Mouse (Mus musculus) liver, postnatal 0 days (tissue): ENCODE measurements at regions not wholly inside any gene's neighbourhood (a gene's known extent, or its start where the extent isn't known, plus 50 kb on each side); places are given as distances from the start of the nearest gene placed in this dataset.

ENCODE experiments used
- CTCF ChIP-seq: sonication (generic); IDR thresholded peaks from 2 replicates; pipeline ENCODE4 v1.5.1; 2016; ENCODE audit warnings: antibody characterized with exemption, low read depth
- EP300 ChIP-seq: IDR thresholded peaks from 2 replicates; pipeline ENCODE4 v1.6.1; 2016; ENCODE audit warnings: antibody characterized with exemption, low read depth, mild to moderate bottlenecking

- TF ChIP-seq CTCF (no peak), EP300 (no peak)
Observed at GRCm38 (mm10) chr14:87297160-87297559, 119.3 kb upstream of the Tdrd3 start.
